Mouse (Mus musculus) central nervous system, embryonic 18 days (tissue): ENCODE results near the gene BC030500. TPM values are rescaled to one million over a fixed set of nuclear protein-coding genes. Genes with fewer than 3 reads are reported as not detected.

Experiments used
- polyA plus RNA-seq: library from polyadenylated mRNA; depleted of rRNA; stranded (reverse); fragments of >200 nt; gene quantifications from 2 replicates; pipeline ENCODE4 v1.2.3, GENCODE M21; 2012; rRNA removed

Gene BC030500
- polyA plus RNA-seq, result 18.6 and 19.2 TPM in 2 replicates

GRCm38 (mm10) chr8:58911677-58912076 lies at the start of gene BC030500:
BC030500 (plus strand) TSS chr8:58911755.

DNA sequence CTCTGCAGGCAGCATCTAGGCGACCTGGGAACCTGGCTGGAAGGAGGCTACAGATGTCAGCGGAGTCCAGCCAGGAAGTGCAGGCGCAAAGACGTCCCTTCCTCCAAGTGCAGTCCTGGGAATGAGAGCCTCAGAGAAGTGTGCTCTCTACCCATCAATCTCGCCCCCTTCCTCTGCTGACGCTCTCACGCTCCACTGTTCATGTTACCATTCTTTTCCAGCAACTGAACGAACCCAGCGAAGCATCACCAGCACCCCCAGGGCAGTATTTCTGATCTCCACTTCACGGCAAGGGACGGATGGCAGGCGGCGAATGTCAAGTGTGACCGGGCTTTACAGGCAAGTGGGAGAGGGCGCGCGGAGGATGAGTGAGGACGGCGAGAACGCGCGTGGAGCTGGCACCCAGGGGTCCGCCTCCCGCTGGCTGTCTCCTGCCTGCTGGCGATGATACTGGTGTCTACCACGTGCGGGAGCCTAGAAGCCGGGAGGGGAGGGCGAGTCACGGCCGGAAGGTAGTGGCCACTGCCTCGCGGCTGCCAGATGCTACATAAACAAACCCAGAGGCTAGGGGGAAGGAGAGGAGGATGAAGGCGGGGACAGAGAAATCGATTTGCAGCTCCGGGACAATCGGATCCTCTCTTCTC lies 763 bp downstream of the BC030500 start, which contains the start of gene Galntl6:
Gene Galntl6, minus strand, starts transcription at position 445 of the 644 bp plus-strand sequence.

Other genes with a start within 250 kb of the BC030500 start
- gene Galntl6, start 885 bp downstream of the BC030500 start, polyA plus RNA-seq, result 11.4 and 11.9 TPM in 2 replicates